ENCODE assay signal across 8 mouse cellular contexts in the genomic region with DNA sequence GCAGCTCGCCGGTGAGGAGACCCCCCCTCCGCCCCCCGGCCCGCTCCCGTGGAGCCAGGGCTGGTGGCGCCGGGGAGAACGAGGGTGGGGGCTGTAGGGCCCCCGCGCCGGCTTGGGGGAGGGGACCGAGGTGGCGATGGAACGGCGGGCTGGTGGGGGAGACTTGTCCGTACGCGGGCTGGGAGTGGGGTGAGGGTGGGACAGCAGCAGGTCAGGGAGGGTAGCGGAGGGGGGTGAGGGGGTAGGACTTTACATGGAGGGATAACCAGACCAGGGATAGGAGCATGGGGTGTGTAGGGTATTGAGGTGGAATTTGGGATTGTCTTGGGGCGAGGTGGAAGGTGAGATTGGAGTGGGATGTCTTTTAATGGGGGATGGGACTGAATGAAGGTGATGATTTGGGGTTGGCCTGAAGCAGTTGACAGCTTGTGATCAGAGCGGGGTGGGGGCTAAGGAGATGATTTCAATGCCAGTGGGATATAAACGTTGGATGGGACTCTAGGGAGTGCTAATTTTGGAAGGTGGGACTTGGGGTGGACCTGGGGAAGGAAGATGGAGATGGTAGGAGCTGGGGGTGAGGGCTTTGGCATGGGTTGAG. TPM values are rescaled to one million over a fixed set of nuclear protein-coding genes. Genes with fewer than 3 reads are reported as not detected.
DNase-seq lines count a peak whose midpoint lies in the region; ATAC-seq and TF ChIP-seq lines count a peak whose summit lies in the region.

No protein-coding gene starts in this region.

- no peaks in the 10 kb centered on the region for H3K36me3 ChIP-seq in kidney, adult 2 months (ENCODE audit: control insufficient read depth, insufficient read depth, low read length)
- H3K36me3 ChIP-seq in G1E (replicated peaks) = no peaks in the 10 kb centered on the region
- H3K36me3 ChIP-seq in forebrain, embryonic 11.5 days (ENCODE audit: control insufficient read depth, insufficient read depth, low read length) = no peaks in the 10 kb centered on the region
- H3K36me3 ChIP-seq in limb, embryonic 10.5 days = no peaks in the 10 kb centered on the region
- no peaks in the 10 kb centered on the region for H3K36me3 ChIP-seq in small intestine, adult 2 months (ENCODE audit: control insufficient read depth, insufficient read depth, low read length)

- H3K9ac ChIP-seq in forebrain, embryonic 11.5 days (ENCODE audit: low read length) = peak overlapping the region; percentile 92

- H3K27ac ChIP-seq in kidney, adult 2 months (ENCODE audit: insufficient read depth, low read depth, low read length) = peak overlapping the region; percentile 70
- H3K27ac ChIP-seq in forebrain, embryonic 11.5 days (ENCODE audit: low read depth, low read length) = peak overlapping the region; percentile 99
- H3K27ac ChIP-seq in limb, embryonic 10.5 days = peak overlapping the region; percentile 99
- peak overlapping the region; percentile 56; the same call in 1 of the 2 replicates for H3K27ac ChIP-seq in small intestine, adult 2 months (ENCODE audit: insufficient read depth, low read depth, low read length)

- H3K4me1 ChIP-seq in kidney, adult 2 months (ENCODE audit: control insufficient read depth, insufficient read depth, low read length) = peaks cover 8% of the 10 kb centered on the region; the same call in 1 of the 2 replicates
- peaks cover 33% of the 10 kb centered on the region for H3K4me1 ChIP-seq in G1E (ENCODE audit: insufficient read depth, low read depth, low read length)
- peaks cover 11% of the 10 kb centered on the region; the same call in 1 of the 2 replicates for H3K4me1 ChIP-seq in forebrain, embryonic 11.5 days (replicated peaks; ENCODE audit: control insufficient read depth, insufficient read depth, low read length)
- peaks cover 18% of the 10 kb centered on the region for H3K4me1 ChIP-seq in limb, embryonic 10.5 days
- H3K4me1 ChIP-seq in small intestine, adult 2 months (ENCODE audit: control insufficient read depth, insufficient read depth, insufficient read length, low read length) = peaks cover 5% of the 10 kb centered on the region; the same call in 1 of the 2 replicates

- no peak for TF ChIP-seq POLR2A in kidney, adult 2 months (IDR thresholded peaks at IDR 0.05; ENCODE audit: low read depth, low read length)
- TF ChIP-seq POLR2A in small intestine, adult 2 months (IDR thresholded peaks at IDR 0.05; ENCODE audit: low read depth, low read length) = no peak

- WGBS in kidney, adult 2 months = 1% methylated on average over 23 of the region's 23 CpGs
- 2% methylated on average over 23 of the region's 23 CpGs for WGBS in forebrain, embryonic 11.5 days
- 1% methylated on average over 23 of the region's 23 CpGs for WGBS in limb, embryonic 10.5 days
- 2% methylated on average over 23 of the region's 23 CpGs for WGBS in small intestine, adult 2 months

- H3K9me3 ChIP-seq in G1E (replicated peaks) = no peaks in the 10 kb centered on the region
- no peaks in the 10 kb centered on the region for H3K9me3 ChIP-seq in forebrain, embryonic 11.5 days (ENCODE audit: control insufficient read depth, low read length)
- no peaks in the 10 kb centered on the region for H3K9me3 ChIP-seq in limb, embryonic 10.5 days (replicated peaks)

- peak overlapping the region; percentile 82 for H3K4me3 ChIP-seq in kidney, adult 2 months (ENCODE audit: insufficient read depth, low read depth, low read length)
- peak overlapping the region; percentile 90 for H3K4me3 ChIP-seq in G1E (ENCODE audit: low read depth, low read length)
- H3K4me3 ChIP-seq in forebrain, embryonic 11.5 days (ENCODE audit: low read depth, low read length) = peak overlapping the region; percentile 70
- peak overlapping the region; percentile 98 for H3K4me3 ChIP-seq in limb, embryonic 10.5 days
- peak overlapping the region; percentile 99 for H3K4me3 ChIP-seq in small intestine, adult 2 months (ENCODE audit: low read depth, low read length)

- no peak for ATAC-seq in G1E (ENCODE audit: extremely low read depth, insufficient number of reproducible peaks, low FRiP score, poor library complexity, severe bottlenecking)
- ATAC-seq in forebrain, embryonic 11.5 days (replicated peaks; ENCODE audit: low FRiP score) = peak; percentile 59; the same call in 1 of the 2 replicates

- peak; percentile 14 for DNase-seq in kidney, adult 2 months
- no peak for DNase-seq in kidney, postnatal 10 days
- DNase-seq in G1E (ENCODE audit: low spot score) = peak; percentile 38
- DNase-seq in forebrain, embryonic 11.5 days (ENCODE audit: low spot score) = no peak
- peak; percentile 33 for DNase-seq in limb, embryonic 10.5 days (ENCODE audit: low spot score)
- DNase-seq in urinary bladder, postnatal 25 days (ENCODE audit: low spot score) = no peak
- no peak for DNase-seq in lung, postnatal 4 days

- H3K4me2 ChIP-seq in forebrain, embryonic 11.5 days (ENCODE audit: low read depth, low read length, severe bottlenecking) = peak overlapping the region; percentile 76

- TF ChIP-seq CTCF in kidney, adult 2 months (conservative IDR thresholded peaks at IDR 0.05; ENCODE audit: insufficient read depth, insufficient read length, low read depth, low read length) = no peak
- TF ChIP-seq CTCF in G1E (IDR thresholded peaks at IDR 0.05; ENCODE audit: low read depth, low read length) = no peak
- no peak for TF ChIP-seq CTCF in small intestine, adult 2 months (IDR thresholded peaks at IDR 0.05; ENCODE audit: extremely low read depth, insufficient read length, insufficient replicate concordance, low read depth, low read length)

- no peaks in the 10 kb centered on the region for H3K27me3 ChIP-seq in kidney, adult 2 months (replicated peaks; ENCODE audit: control insufficient read depth, insufficient read depth, low read length)
- no peaks in the 10 kb centered on the region for H3K27me3 ChIP-seq in G1E (ENCODE audit: insufficient read depth, low read length)
- H3K27me3 ChIP-seq in forebrain, embryonic 11.5 days (ENCODE audit: control insufficient read depth, insufficient read depth, low read length) = no peaks in the 10 kb centered on the region
- H3K27me3 ChIP-seq in limb, embryonic 10.5 days (ENCODE audit: low read depth, poor library complexity, severe bottlenecking) = no peaks in the 10 kb centered on the region
- H3K27me3 ChIP-seq in small intestine, adult 2 months (ENCODE audit: control insufficient read depth, insufficient read depth, low read length) = no peaks in the 10 kb centered on the region

RNA-seq across cellular contexts. Expression of a gene that starts 0.5 kb away (rescaled TPM):
- polyA plus RNA-seq in kidney, adult 2 months (2012; rRNA removed) = 47.1 and 65.7 TPM in 2 replicates
- total RNA-seq in G1E (2014; fragmentation: Nextera tagmentation) (63.6 and 88.2 TPM in 2 replicates), G1E (2017) (14.8 and 16.3 TPM in 2 replicates)
- 49.3 and 51.9 TPM in 2 replicates for polyA plus RNA-seq in G1E (2012)
- polyA plus RNA-seq in forebrain, embryonic 11.5 days (2014; fragmentation: Nextera tagmentation; extraction: Ambion mirVana) = 52.9 and 53.6 TPM in 2 replicates
- polyA plus RNA-seq in limb, embryonic 10.5 days (2016; fragmentation: Nextera tagmentation; extraction: Ambion mirVana) = 29.6 and 39.6 TPM in 2 replicates
- 28.2 and 43.9 TPM in 2 replicates for polyA plus RNA-seq in small intestine, adult 2 months (2012; rRNA removed)

RNA-seq across cellular contexts. Expression of a gene that starts 44.8 kb away (rescaled TPM):
- 37.3 and 44.9 TPM in 2 replicates for polyA plus RNA-seq in kidney, adult 2 months (2012; rRNA removed)
- not detected in 2 replicates for total RNA-seq in G1E (2014; fragmentation: Nextera tagmentation)
- total RNA-seq in G1E (2017) = 0.41 TPM in 1 of 2 replicates, not detected in the other
- not detected in 2 replicates for polyA plus RNA-seq in G1E (2012)
- 4.1 and 4.5 TPM in 2 replicates for polyA plus RNA-seq in forebrain, embryonic 11.5 days (2014; fragmentation: Nextera tagmentation; extraction: Ambion mirVana)
- polyA plus RNA-seq in limb, embryonic 10.5 days (2016; fragmentation: Nextera tagmentation; extraction: Ambion mirVana) = 0.83 and 1.5 TPM in 2 replicates
- polyA plus RNA-seq in small intestine, adult 2 months (2012; rRNA removed) = 8.2 and 18.4 TPM in 2 replicates

Comparison
In these comparisons a context has a peak if more than half of its experiments do, and no peak if none do; other contexts are left out.
1. DNase-seq: peak in kidney, adult 2 months (single experiment), G1E (single experiment) and limb, embryonic 10.5 days (single experiment); none in kidney, postnatal 10 days (single experiment), forebrain, embryonic 11.5 days (single experiment), urinary bladder, postnatal 25 days (single experiment) and lung, postnatal 4 days (0 of 2).
2. Peak in every context shown above with its lines, with median percentiles within 50 percentile points of each other: H3K27ac ChIP-seq and H3K4me3 ChIP-seq.